Mouse (Mus musculus) heart, embryonic 10.5 days (tissue): ENCODE measurements at regions not wholly inside any gene's neighbourhood (a gene's known extent, or its start where the extent isn't known, plus 50 kb on each side); places are given as distances from the start of the nearest gene placed in this dataset.
A peak's percentile ranks its signal among the peaks of the same experiment; 100 is the strongest.

Source experiments
- DNase-seq: peaks from one replicate; pipeline ENCODE4 v3.0.0-alpha.2; 2017; ENCODE audit warnings: low spot score
- H3K27ac ChIP-seq: fragments of 300-500 bp; sonication (generic); 2 replicates; pipeline ENCODE4 v1.5.1; 2016; ENCODE audit warnings: mild to moderate bottlenecking
- H3K27me3 ChIP-seq: fragments of 300-500 bp; sonication (generic); 2 replicates; pipeline ENCODE4 v1.6.1; 2016; ENCODE audit warnings: mild to moderate bottlenecking; ENCODE audit not compliant: poor library complexity, insufficient read depth, severe bottlenecking
- H3K36me3 ChIP-seq: fragments of 300-500 bp; sonication (generic); 2 replicates; pipeline ENCODE4 v1.6.1; 2016; ENCODE audit warnings: mild to moderate bottlenecking, moderate library complexity
- H3K4me1 ChIP-seq: fragments of 300-500 bp; sonication (generic); 2 replicates; pipeline ENCODE4 v1.6.1; 2016; ENCODE audit warnings: mild to moderate bottlenecking
- H3K4me3 ChIP-seq: fragments of 300-500 bp; sonication (generic); 2 replicates; pipeline ENCODE4 v1.5.1; 2016; ENCODE audit warnings: mild to moderate bottlenecking, moderate library complexity
- H3K9me3 ChIP-seq: fragments of 300-500 bp; sonication (generic); 2 replicates; pipeline ENCODE4 v1.6.1; 2016; ENCODE audit warnings: mild to moderate bottlenecking, moderate library complexity
- WGBS: fragments of 180-500 bp; shearing (Covaris S2); methylation state at CpG from one replicate; pipeline ENCODE4 v1.1.7; 2016; 5-methylcytosine and 5-hydroxymethylcytosine counted together

- 68% methylated on average over 5 of the region's 5 CpGs for WGBS
- H3K9me3 ChIP-seq: no peaks in the 10 kb centered on the region
- no peaks in the 10 kb centered on the region for H3K36me3 ChIP-seq
- H3K4me1 ChIP-seq: peaks cover 18% of the 10 kb centered on the region
- no peak overlapping the region for H3K4me3 ChIP-seq
- no peak overlapping the region for H3K27ac ChIP-seq
- no peaks in the 10 kb centered on the region for H3K27me3 ChIP-seq
- peak; percentile 14 for DNase-seq
These were observed 54.4 kb upstream of the Tcf12 start for GRCm38 (mm10) chr9:72166084-72166483.

DNA sequence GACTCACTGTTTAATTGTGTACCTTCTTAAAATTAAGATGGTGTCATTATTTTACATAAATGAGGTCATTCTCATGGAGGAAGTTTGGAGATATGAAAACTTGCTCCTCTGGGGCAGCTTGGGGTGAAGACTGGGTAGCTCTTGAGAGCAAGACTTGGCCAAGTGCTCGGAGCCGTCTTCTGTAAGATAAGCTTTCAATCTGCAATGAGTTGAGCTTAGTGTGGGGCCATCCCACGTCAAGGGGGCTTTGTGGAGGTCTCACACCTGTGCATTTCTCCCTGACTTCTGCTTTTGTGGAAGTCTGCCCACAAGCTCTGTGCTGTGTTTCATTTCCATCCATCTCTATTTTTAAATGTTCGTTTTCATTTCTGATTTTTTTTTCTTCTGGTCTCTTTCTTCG is 54.9 kb upstream of the Tcf12 start:
- 64% methylated on average over 5 of the region's 5 CpGs for WGBS
- H3K9me3 ChIP-seq: no peaks in the 10 kb centered on the region
- no peaks in the 10 kb centered on the region for H3K36me3 ChIP-seq
- no peak overlapping the region for H3K27ac ChIP-seq
- no peaks in the 10 kb centered on the region for H3K27me3 ChIP-seq
- no peak overlapping the region for H3K4me3 ChIP-seq
- H3K4me1 ChIP-seq: peaks cover 18% of the 10 kb centered on the region
- peak; percentile 24 for DNase-seq

DNA sequence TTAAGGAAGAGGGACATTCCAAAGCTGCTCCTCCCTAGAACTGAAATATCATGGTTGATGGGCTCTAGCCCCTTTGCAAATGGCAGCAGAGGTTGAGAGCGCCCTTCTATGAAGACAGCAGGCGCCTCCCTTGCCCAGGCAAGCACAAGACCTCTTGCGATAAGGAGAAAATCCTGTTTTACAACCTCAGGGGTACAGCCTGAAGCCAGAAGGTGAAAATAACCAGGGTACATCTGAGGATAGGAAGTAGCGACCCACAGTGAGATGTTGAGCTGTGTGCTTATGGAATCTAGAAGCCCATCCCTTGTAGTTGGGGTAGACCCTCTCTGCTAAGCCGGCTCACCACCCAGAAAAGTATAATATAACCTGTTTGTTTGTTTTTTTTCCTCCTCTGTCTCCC is 57.6 kb upstream of the Tcf12 start:
- Histone ChIP-seq H3K4me1 (peaks cover 18% of the 10 kb centered on the region), H3K36me3 (no peaks in the 10 kb centered on the region), H3K27me3 (no peaks in the 10 kb centered on the region), H3K27ac (peak overlapping the region; percentile 89), H3K4me3 (peak overlapping the region; percentile 56), H3K9me3 (no peaks in the 10 kb centered on the region)
- peak; percentile 66 for DNase-seq
- 25% methylated on average over 5 of the region's 5 CpGs for WGBS

- Histone ChIP-seq H3K27me3 (no peaks in the 10 kb centered on the region), H3K36me3 (no peaks in the 10 kb centered on the region), H3K4me3 (peak overlapping the region; percentile 56), H3K4me1 (peaks cover 18% of the 10 kb centered on the region), H3K27ac (peak overlapping the region; percentile 89), H3K9me3 (no peaks in the 10 kb centered on the region)
- DNase-seq: peak; percentile 79
- 4% methylated on average over 12 of the region's 12 CpGs for WGBS
These were observed 58.1 kb upstream of the Tcf12 start for GRCm38 (mm10) chr9:72169728-72170188.

- WGBS: 7% methylated on average over 9 of the region's 9 CpGs
- peak overlapping the region; percentile 56 for H3K4me3 ChIP-seq
- DNase-seq: peak; percentile 72
- no peaks in the 10 kb centered on the region for H3K9me3 ChIP-seq
- no peaks in the 10 kb centered on the region for H3K27me3 ChIP-seq
- peaks cover 18% of the 10 kb centered on the region for H3K4me1 ChIP-seq
- H3K36me3 ChIP-seq: no peaks in the 10 kb centered on the region
- peak overlapping the region; percentile 89 for H3K27ac ChIP-seq
These were observed 58.6 kb upstream of the Tcf12 start for GRCm38 (mm10) chr9:72170235-72170634.

GRCm38 (mm10) chr9:72172331-72172730 is 60.7 kb upstream of the Tcf12 start:
- H3K4me3 ChIP-seq: no peak overlapping the region
- no peak overlapping the region for H3K27ac ChIP-seq
- 94% methylated on average over 1 of the region's 1 CpGs for WGBS
- DNase-seq: no peak
- H3K9me3 ChIP-seq: no peaks in the 10 kb centered on the region
- peaks cover 12% of the 10 kb centered on the region for H3K4me1 ChIP-seq
- H3K36me3 ChIP-seq: no peaks in the 10 kb centered on the region
- H3K27me3 ChIP-seq: no peaks in the 10 kb centered on the region

GRCm38 (mm10) chr9:72180972-72181371 is 69.3 kb upstream of the Tcf12 start:
- Histone ChIP-seq H3K36me3 (no peaks in the 10 kb centered on the region), H3K27ac (no peak overlapping the region), H3K4me1 (no peaks in the 10 kb centered on the region), H3K27me3 (no peaks in the 10 kb centered on the region), H3K4me3 (no peak overlapping the region), H3K9me3 (no peaks in the 10 kb centered on the region)
- WGBS: 72% methylated on average over 6 of the region's 6 CpGs
- DNase-seq: no peak

DNA sequence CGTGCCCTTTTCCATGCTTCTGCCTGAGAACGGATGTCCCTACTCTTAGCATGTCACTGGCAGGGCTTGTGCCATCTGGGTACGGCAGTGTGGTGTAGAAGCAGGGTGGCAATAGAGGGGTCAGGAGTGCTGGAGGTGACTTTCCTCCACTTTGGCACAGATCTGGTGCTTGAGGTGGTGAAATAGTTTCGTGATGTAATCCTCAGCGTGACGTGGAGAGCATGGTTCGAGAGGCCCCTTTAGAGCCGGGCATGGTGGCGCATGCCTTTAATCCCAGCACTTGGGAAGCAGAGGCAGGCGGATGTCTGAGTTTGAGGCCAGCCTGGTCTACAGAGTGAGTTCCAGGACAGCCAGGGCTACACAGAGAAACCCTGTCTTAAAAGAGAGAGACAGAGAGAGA is 71.7 kb upstream of the Tcf12 start:
- Histone ChIP-seq H3K4me3 (no peak overlapping the region), H3K27me3 (no peaks in the 10 kb centered on the region), H3K27ac (no peak overlapping the region), H3K9me3 (no peaks in the 10 kb centered on the region), H3K36me3 (no peaks in the 10 kb centered on the region), H3K4me1 (no peaks in the 10 kb centered on the region)
- DNase-seq: peak; percentile 11
- 86% methylated on average over 10 of the region's 10 CpGs for WGBS

GRCm38 (mm10) chr9:72183925-72184324 is 72.3 kb upstream of the Tcf12 start:
- Histone ChIP-seq H3K9me3 (no peaks in the 10 kb centered on the region), H3K27ac (no peak overlapping the region), H3K4me1 (no peaks in the 10 kb centered on the region), H3K27me3 (no peaks in the 10 kb centered on the region), H3K4me3 (no peak overlapping the region), H3K36me3 (no peaks in the 10 kb centered on the region)
- 86% methylated on average over 10 of the region's 10 CpGs for WGBS
- DNase-seq: peak; percentile 28

DNA sequence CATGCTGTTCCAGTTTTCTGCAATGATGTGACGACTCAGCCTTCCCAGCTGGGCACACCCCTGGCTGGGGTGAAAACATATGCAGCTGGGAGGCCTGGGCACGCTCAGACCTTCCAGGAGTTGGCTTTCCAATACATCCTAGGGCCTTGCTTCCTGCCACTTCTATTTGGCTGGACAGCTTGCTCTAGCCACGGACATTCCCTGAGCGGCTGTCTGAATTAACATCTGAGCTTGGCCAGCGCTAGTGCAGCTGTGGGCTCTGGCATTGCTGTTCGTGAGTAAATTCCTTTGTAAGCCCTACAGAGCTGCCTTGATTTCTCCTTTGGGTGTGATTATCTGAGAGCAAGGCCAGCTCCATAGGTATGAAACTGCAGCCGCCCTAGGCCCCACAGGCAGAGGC is 78.2 kb upstream of the Tcf12 start:
- WGBS: 80% methylated on average over 7 of the region's 7 CpGs
- H3K4me1 ChIP-seq: no peaks in the 10 kb centered on the region
- peak; percentile 39 for DNase-seq

DNA sequence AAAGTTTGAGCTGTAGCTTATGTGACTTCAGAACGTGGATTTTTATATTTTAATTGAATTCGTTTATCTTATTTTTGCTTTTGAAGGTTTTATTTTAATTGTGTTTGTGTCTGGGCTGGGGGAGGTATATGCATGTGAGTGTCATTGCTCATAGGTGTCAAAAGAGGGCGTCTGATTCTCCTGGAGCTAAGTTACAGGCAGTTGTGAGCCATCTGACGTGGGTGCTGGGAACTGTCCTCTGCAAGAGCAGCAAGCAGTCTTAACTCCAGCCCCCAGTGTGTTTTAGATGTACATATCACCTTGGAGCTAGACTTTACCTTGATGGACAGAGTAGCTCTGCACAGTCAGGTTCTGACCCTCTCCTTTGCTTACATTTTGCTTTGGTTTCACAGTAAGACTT is 79.0 kb upstream of the Tcf12 start:
- DNase-seq: peak; percentile 5
- Histone ChIP-seq H3K27me3 (no peaks in the 10 kb centered on the region), H3K27ac (no peak overlapping the region), H3K36me3 (no peaks in the 10 kb centered on the region), H3K9me3 (no peaks in the 10 kb centered on the region), H3K4me3 (no peak overlapping the region), H3K4me1 (no peaks in the 10 kb centered on the region)
- WGBS: 76% methylated on average over 4 of the region's 4 CpGs

More for the DNA sequence above, 78.2 kb upstream of the Tcf12 start:
- Histone ChIP-seq H3K27ac (no peak overlapping the region), H3K4me3 (no peak overlapping the region), H3K9me3 (no peaks in the 10 kb centered on the region), H3K27me3 (no peaks in the 10 kb centered on the region), H3K36me3 (no peaks in the 10 kb centered on the region)

- Histone ChIP-seq H3K4me3 (no peak overlapping the region), H3K9me3 (no peaks in the 10 kb centered on the region), H3K4me1 (no peaks in the 10 kb centered on the region), H3K27me3 (no peaks in the 10 kb centered on the region), H3K36me3 (no peaks in the 10 kb centered on the region), H3K27ac (no peak overlapping the region)
- DNase-seq: peak; percentile 66
- WGBS: 81% methylated on average over 8 of the region's 8 CpGs
These were observed 79.4 kb upstream of the Tcf12 start for GRCm38 (mm10) chr9:72191091-72191490.

DNA sequence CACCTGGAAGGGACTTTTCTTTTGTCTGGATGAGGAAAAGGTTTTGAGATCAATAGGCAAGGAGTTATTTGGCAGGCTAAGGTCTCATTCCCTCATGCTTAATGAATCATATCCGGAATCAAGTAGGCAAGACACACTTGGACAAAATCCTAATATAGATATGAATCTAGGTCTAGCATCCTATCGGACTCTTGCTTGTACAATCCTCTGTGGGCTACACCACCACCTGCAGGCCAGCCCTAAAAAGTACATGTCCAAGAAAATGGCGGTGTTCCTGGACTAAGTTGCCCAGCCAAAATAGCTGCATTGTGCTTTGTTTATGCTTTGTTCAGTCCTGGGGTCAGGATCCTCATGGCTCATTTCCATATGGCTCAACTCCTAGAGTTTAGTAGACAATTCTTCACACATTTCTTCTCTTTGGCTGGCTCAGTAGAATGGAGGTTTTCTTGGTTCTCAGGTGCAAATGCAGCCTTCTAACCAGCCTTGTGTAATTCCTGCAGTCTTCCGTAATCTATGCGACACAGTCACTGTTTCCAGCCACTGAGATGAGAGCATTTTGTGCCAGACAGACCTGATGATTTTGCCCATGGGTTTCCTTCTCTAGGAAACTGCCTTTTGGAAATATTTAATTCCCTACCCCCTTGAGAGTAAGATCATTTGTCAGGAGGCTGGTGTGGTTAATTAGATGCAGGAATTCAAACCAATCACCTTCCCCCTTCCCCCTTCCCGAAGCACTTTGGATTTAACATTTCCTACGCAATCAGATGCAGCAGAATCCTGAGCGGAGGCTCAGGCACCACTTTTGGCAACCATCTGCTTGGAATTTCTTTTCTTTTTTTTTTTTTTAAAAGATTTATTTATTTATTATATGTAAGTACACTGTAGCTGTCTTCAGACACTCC is 80.6 kb upstream of the Tcf12 start:
- no peaks in the 10 kb centered on the region for H3K36me3 ChIP-seq
- H3K4me3 ChIP-seq: no peak overlapping the region
- no peaks in the 10 kb centered on the region for H3K27me3 ChIP-seq
- no peaks in the 10 kb centered on the region for H3K9me3 ChIP-seq
- WGBS: 43% methylated on average over 8 of the region's 8 CpGs
- H3K4me1 ChIP-seq: no peaks in the 10 kb centered on the region
- DNase-seq: peak; percentile 74
- H3K27ac ChIP-seq: no peak overlapping the region
